9 mouse cellular contexts compared by ENCODE assay signal in the genomic region with DNA sequence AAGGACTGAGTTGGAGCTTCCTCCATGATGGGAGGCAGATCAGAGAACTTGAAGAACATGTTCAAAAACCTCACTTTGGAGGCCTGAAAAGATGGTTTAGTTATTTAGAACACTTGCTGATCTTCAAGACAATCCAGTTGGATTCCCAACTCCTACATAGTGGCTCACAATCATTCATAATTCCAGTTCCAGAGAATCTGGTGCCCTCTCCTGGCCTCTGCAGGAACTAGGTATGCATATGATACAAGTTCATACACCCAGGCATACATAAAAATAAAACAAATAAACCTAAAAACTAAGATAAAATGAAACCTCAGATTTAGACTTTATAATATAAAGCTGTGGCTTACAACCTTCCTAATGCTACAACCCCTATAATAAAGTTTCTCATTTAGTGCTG. TPM values are rescaled to one million over a fixed set of nuclear protein-coding genes. Genes with fewer than 3 reads are reported as not detected.
A peak's percentile ranks its signal among the peaks of the same experiment; 100 is the strongest.
DNase-seq lines count a peak whose midpoint lies in the region; ATAC-seq and TF ChIP-seq lines count a peak whose summit lies in the region.
"Had no signal": no experiment of that assay in that cellular context is flagged by ENCODE, and none has a peak within 500 bp of the region (broad histone marks: within the 10 kb centered on the region; RNA-seq: fewer than 3 reads in every experiment).

No protein-coding gene starts in this region.

- no peak overlapping the region for H3K4me3 ChIP-seq in kidney, postnatal 0 days (replicated peaks; ENCODE audit: low read depth, low read length)
- no peak overlapping the region for H3K4me3 ChIP-seq in kidney, embryonic 16.5 days (ENCODE audit: low read length)
- H3K4me3 ChIP-seq in forebrain, embryonic 11.5 days (ENCODE audit: low read depth, low read length): no peak overlapping the region

- no peaks in the 10 kb centered on the region for H3K4me1 ChIP-seq in kidney, postnatal 0 days (replicated peaks; ENCODE audit: insufficient read depth, low read length)
- no peaks in the 10 kb centered on the region for H3K4me1 ChIP-seq in kidney, embryonic 16.5 days (ENCODE audit: insufficient read depth, low read length)
- H3K4me1 ChIP-seq in forebrain, embryonic 11.5 days (replicated peaks; ENCODE audit: control insufficient read depth, insufficient read depth, low read length): no peaks in the 10 kb centered on the region

- no peak overlapping the region for H3K27ac ChIP-seq in kidney, postnatal 0 days
- H3K27ac ChIP-seq in kidney, embryonic 16.5 days (ENCODE audit: low read length): no peak overlapping the region
- H3K27ac ChIP-seq in forebrain, embryonic 11.5 days (ENCODE audit: low read depth, low read length): no peak overlapping the region

- ATAC-seq in kidney, postnatal 0 days (replicated peaks; ENCODE audit: low FRiP score, low read depth): no peak
- no peak for ATAC-seq in kidney, embryonic 16.5 days (ENCODE audit: low FRiP score, low TSS enrichment)
- ATAC-seq in frontal cortex, adult (ENCODE audit: low TSS enrichment): peak; percentile 62; the same call in 1 of the 2 replicates
- ATAC-seq in forebrain, embryonic 11.5 days (replicated peaks; ENCODE audit: low FRiP score): no peak

- H3K36me3 ChIP-seq in kidney, postnatal 0 days (ENCODE audit: insufficient read depth, low read length): no peaks in the 10 kb centered on the region
- H3K36me3 ChIP-seq in kidney, embryonic 16.5 days (ENCODE audit: insufficient read depth, low read length): no peaks in the 10 kb centered on the region
- no peaks in the 10 kb centered on the region for H3K36me3 ChIP-seq in forebrain, embryonic 11.5 days (ENCODE audit: control insufficient read depth, insufficient read depth, low read length)

- H3K27me3 ChIP-seq in kidney, postnatal 0 days (ENCODE audit: insufficient read depth, low read length): no peaks in the 10 kb centered on the region
- H3K27me3 ChIP-seq in kidney, embryonic 16.5 days (ENCODE audit: insufficient read depth, low read length): no peaks in the 10 kb centered on the region
- no peaks in the 10 kb centered on the region for H3K27me3 ChIP-seq in forebrain, embryonic 11.5 days (ENCODE audit: control insufficient read depth, insufficient read depth, low read length)

- TF ChIP-seq CTCF in kidney, postnatal 0 days (IDR thresholded peaks at IDR 0.05; ENCODE audit: low read depth): peak; percentile 68

- H3K4me2 ChIP-seq in kidney, postnatal 0 days (ENCODE audit: low read length): no peak overlapping the region
- no peak overlapping the region for H3K4me2 ChIP-seq in kidney, embryonic 16.5 days (replicated peaks; ENCODE audit: low read depth, low read length)
- no peak overlapping the region for H3K4me2 ChIP-seq in forebrain, embryonic 11.5 days (ENCODE audit: low read depth, low read length, severe bottlenecking)

- no peaks in the 10 kb centered on the region for H3K9me3 ChIP-seq in kidney, postnatal 0 days (replicated peaks; ENCODE audit: low read length)
- H3K9me3 ChIP-seq in kidney, embryonic 16.5 days (ENCODE audit: low read length): no peaks in the 10 kb centered on the region
- H3K9me3 ChIP-seq in forebrain, embryonic 11.5 days (ENCODE audit: control insufficient read depth, low read length): no peaks in the 10 kb centered on the region

- H3K9ac ChIP-seq in kidney, postnatal 0 days (ENCODE audit: low read depth, low read length): no peak overlapping the region
- no peak overlapping the region for H3K9ac ChIP-seq in kidney, embryonic 16.5 days (replicated peaks; ENCODE audit: low read length)
- H3K9ac ChIP-seq in forebrain, embryonic 11.5 days (ENCODE audit: low read length): no peak overlapping the region

- peak; percentile 69 to 70 for DNase-seq in cerebellum, postnatal 10 days
- DNase-seq in cerebellum, adult 11 months: no peak
- DNase-seq in kidney, postnatal 0 days (ENCODE audit: low spot score): peak; percentile 36
- DNase-seq in ES-CJ7 (ENCODE audit: low read depth, low spot score): peak; percentile 32
- DNase-seq in forebrain, embryonic 11.5 days (ENCODE audit: low spot score): no peak
- no peak for DNase-seq in thymus, postnatal 25 days
- DNase-seq: heart, adult 11 months had no signal

RNA-seq across cellular contexts. Expression of a gene that starts 4.8 kb away (rescaled TPM):
- polyA plus RNA-seq in kidney, postnatal 0 days (2015; fragmentation: Nextera tagmentation; extraction: Ambion mirVana): 0.20 and 0.34 TPM in 2 replicates
- 0.24 and 0.64 TPM in 2 replicates for polyA plus RNA-seq in kidney, embryonic 16.5 days (2015; fragmentation: Nextera tagmentation; extraction: Ambion mirVana)
- 1.9 and 3.3 TPM in 2 replicates for polyA plus RNA-seq in forebrain, embryonic 11.5 days (2014; fragmentation: Nextera tagmentation; extraction: Ambion mirVana)

Comparison
In these comparisons a context has a peak if more than half of its experiments do, and no peak if none do; other contexts are left out.
1. DNase-seq: peak in cerebellum, postnatal 10 days (2 of 2), kidney, postnatal 0 days (single experiment) and ES-CJ7 (single experiment); none in cerebellum, adult 11 months (single experiment), forebrain, embryonic 11.5 days (single experiment) and thymus, postnatal 25 days (single experiment).